Mouse (Mus musculus) CH12.LX (cell line): ENCODE measurements at regions not wholly inside any gene's neighbourhood (a gene's known extent, or its start where the extent isn't known, plus 50 kb on each side); places are given as distances from the start of the nearest gene placed in this dataset.

ENCODE experiments used
- DNase-seq: peaks from one replicate; pipeline ENCODE4 v3.0.0-alpha.2; 2013; ENCODE audit errors: extremely low read depth
- H3K27ac ChIP-seq: 2 replicates; pipeline ENCODE4 v1.5.1; 2012; ENCODE audit warnings: low read depth, mild to moderate bottlenecking, control low read depth, moderate library complexity; ENCODE audit not compliant: insufficient read depth
- H3K27me3 ChIP-seq: replicated peaks from 2 replicates; pipeline ENCODE3; 2012; ENCODE audit warnings: inconsistent platforms
- H3K36me3 ChIP-seq, 2 experiments: replicated peaks in 1 of 2; 2 replicates each; pipeline versions ENCODE3 to v1.6.1; 2012; ENCODE audit warnings: inconsistent platforms in 1 of 2, low read length in 1 of 2, mild to moderate bottlenecking in 1 of 2, mixed read lengths in 1 of 2, moderate library complexity in 1 of 2; ENCODE audit not compliant: control insufficient read depth in 1 of 2, insufficient read depth in 1 of 2
- H3K4me1 ChIP-seq, 2 experiments: 2 replicates each; pipeline ENCODE4 v1.6.1; 2012; ENCODE audit warnings: inconsistent platforms in 1 of 2, moderate library complexity in 1 of 2; ENCODE audit not compliant: insufficient read depth in 2 of 2, control insufficient read depth in 1 of 2
- H3K4me2 ChIP-seq: 2 replicates; pipeline ENCODE4 v1.6.1; 2012; ENCODE audit warnings: low read depth, mild to moderate bottlenecking, control low read depth; ENCODE audit not compliant: poor library complexity, insufficient read depth, severe bottlenecking
- H3K4me3 ChIP-seq, 3 experiments: fragments of 150-350 bp in 1 of 3; sonication (generic) in 1 of 3; replicated peaks in 1 of 3; 2 replicates each; pipeline versions ENCODE3 to v1.5.1; 2011 to 2012; ENCODE audit warnings: low read depth in 2 of 3, low read length in 2 of 3, mild to moderate bottlenecking in 2 of 3, moderate library complexity in 2 of 3, control low read depth in 1 of 3, improper control_type of control experiment in 1 of 3, inconsistent platforms in 1 of 3, mixed read lengths in 1 of 3; ENCODE audit not compliant: poor library complexity in 1 of 3
- H3K79me2 ChIP-seq: replicated peaks from 2 replicates; pipeline ENCODE4 v1.6.1; 2012; ENCODE audit warnings: mild to moderate bottlenecking, moderate library complexity; ENCODE audit not compliant: control insufficient read depth, poor library complexity, insufficient read depth, severe bottlenecking; ENCODE audit errors: extremely low read depth
- H3K9ac ChIP-seq: 2 replicates; pipeline ENCODE4 v1.6.1; 2012; ENCODE audit warnings: low read depth, mild to moderate bottlenecking, control low read depth, moderate library complexity; ENCODE audit not compliant: insufficient read depth
- H3K9me3 ChIP-seq: replicated peaks from 2 replicates; pipeline ENCODE3; 2012; ENCODE audit warnings: low read length, inconsistent platforms, mixed read lengths
- BHLHE40 ChIP-seq: IDR thresholded peaks from 2 replicates; pipeline ENCODE4 v1.6.1; 2011; ENCODE audit warnings: mild to moderate bottlenecking, low read depth, low read length, improper control_type of control experiment
- CHD1 ChIP-seq: IDR thresholded peaks from 2 replicates; pipeline ENCODE4 v1.6.1; 2012; ENCODE audit warnings: low read depth, low read length, improper control_type of control experiment, inconsistent platforms
- CTCF ChIP-seq, 2 experiments: IDR thresholded peaks in 1 of 2; conservative IDR thresholded peaks in 1 of 2; 2 replicates each; pipeline ENCODE4 v1.5.1; 2011 to 2012; ENCODE audit warnings: low read depth in 2 of 2, low read length in 2 of 2, improper control_type of control experiment in 1 of 2, inconsistent platforms in 1 of 2, mild to moderate bottlenecking in 1 of 2, moderate library complexity in 1 of 2
- ELF1 ChIP-seq: IDR thresholded peaks from 2 replicates; pipeline ENCODE4 v1.6.1; 2014; ENCODE audit warnings: low read depth, mild to moderate bottlenecking, inconsistent platforms, low read length, improper control_type of control experiment
- ETS1 ChIP-seq: conservative IDR thresholded peaks from 2 replicates; pipeline ENCODE4 v1.6.1; 2012; ENCODE audit warnings: low read depth, mild to moderate bottlenecking, inconsistent platforms, low read length, improper control_type of control experiment, moderate library complexity
- JUN ChIP-seq: IDR thresholded peaks from 2 replicates; pipeline ENCODE4 v1.6.1; 2011; ENCODE audit warnings: low read depth, mild to moderate bottlenecking, low read length, improper control_type of control experiment, moderate library complexity; ENCODE audit not compliant: insufficient read depth
- KAT2A ChIP-seq: IDR thresholded peaks from 2 replicates; pipeline ENCODE4 v1.6.1; 2012; ENCODE audit warnings: low read length, improper control_type of control experiment, inconsistent platforms; ENCODE audit not compliant: insufficient replicate concordance
- MAX ChIP-seq: IDR thresholded peaks from 2 replicates; pipeline ENCODE4 v1.6.1; 2011; ENCODE audit warnings: low read length, improper control_type of control experiment
- MEF2A ChIP-seq: IDR thresholded peaks from 2 replicates; pipeline ENCODE4 v1.6.1; 2014; ENCODE audit warnings: low read depth, mild to moderate bottlenecking, inconsistent platforms, low read length, improper control_type of control experiment, borderline replicate concordance
- MXI1 ChIP-seq: IDR thresholded peaks from 2 replicates; pipeline ENCODE4 v1.6.1; 2011; ENCODE audit warnings: mild to moderate bottlenecking, low read depth, low read length, improper control_type of control experiment
- MYC ChIP-seq: IDR thresholded peaks from 2 replicates; pipeline ENCODE4 v1.6.1; 2011; ENCODE audit warnings: low read depth, mild to moderate bottlenecking, improper control_type of control experiment, low read length
- NELFE ChIP-seq: IDR thresholded peaks from 2 replicates; pipeline ENCODE4 v1.6.1; 2011; ENCODE audit warnings: low read depth, low read length, improper control_type of control experiment
- NRF1 ChIP-seq: IDR thresholded peaks from 2 replicates; pipeline ENCODE4 v1.6.1; 2014; ENCODE audit warnings: low read depth, mild to moderate bottlenecking, inconsistent platforms, low read length, improper control_type of control experiment, moderate library complexity
- POLR2A ChIP-seq: IDR thresholded peaks from 2 replicates; pipeline ENCODE4 v1.6.1; 2011; ENCODE audit warnings: low read depth, mild to moderate bottlenecking, improper control_type of control experiment, low read length
- RAD21 ChIP-seq: IDR thresholded peaks from 2 replicates; pipeline ENCODE4 v1.6.1; 2011; ENCODE audit warnings: low read depth, mild to moderate bottlenecking, low read length, improper control_type of control experiment, moderate library complexity
- RCOR1 ChIP-seq: conservative IDR thresholded peaks from 2 replicates; pipeline ENCODE4 v1.6.1; 2012; ENCODE audit warnings: low read depth, mild to moderate bottlenecking, inconsistent platforms, low read length, improper control_type of control experiment
- SIN3A ChIP-seq: IDR thresholded peaks from 2 replicates; pipeline ENCODE4 v1.6.1; 2012; ENCODE audit warnings: low read length, improper control_type of control experiment, inconsistent platforms
- USF1 ChIP-seq: IDR thresholded peaks from 2 replicates; pipeline ENCODE4 v1.6.1; 2014; ENCODE audit warnings: low read depth, mild to moderate bottlenecking, inconsistent platforms, low read length, improper control_type of control experiment
- ZC3H11A ChIP-seq: IDR thresholded peaks from 2 replicates; pipeline ENCODE4 v1.6.1; 2012; ENCODE audit warnings: low read depth, mild to moderate bottlenecking, inconsistent platforms, low read length, improper control_type of control experiment
- ZKSCAN1 ChIP-seq: IDR thresholded peaks from 2 replicates; pipeline ENCODE4 v1.6.1; 2012; ENCODE audit warnings: low read depth, inconsistent platforms, low read length, improper control_type of control experiment, borderline replicate concordance
- ZMIZ1 ChIP-seq: IDR thresholded peaks from 2 replicates; pipeline ENCODE4 v1.6.1; 2012; ENCODE audit warnings: low read depth, mild to moderate bottlenecking, inconsistent platforms, low read length, improper control_type of control experiment
- ZNF384 ChIP-seq: IDR thresholded peaks from 2 replicates; pipeline ENCODE4 v1.6.1; 2012; ENCODE audit warnings: low read depth, low read length, improper control_type of control experiment, inconsistent platforms
- dilution Hi-C: fragments of 300-500 bp; cut with MboI; formaldehyde crosslinking; loops from 2 replicates; pipeline ENCODE4 v1.14.3; 2020; ENCODE audit warnings: low sequenced_read_pairs; ENCODE audit not compliant: extremely low pct_unique_long_range_greater_than_20kb, extremely low pct_ligation_motif_present
- in situ Hi-C: fragments of 300-500 bp; cut with MboI; formaldehyde crosslinking; loops from 3 replicates; pipeline ENCODE4 v1.14.3; 2019; ENCODE audit warnings: low sequenced_read_pairs, low pct_ligation_motif_present, low pct_unique_long_range_greater_than_20kb, mixed read lengths

- dilution Hi-C loops = no loop called here
- Histone ChIP-seq H3K4me3 (no peak overlapping the region), H3K9me3 (no peaks in the 10 kb centered on the region), H3K4me1 (no peaks in the 10 kb centered on the region), H3K79me2 (no peaks in the 10 kb centered on the region), H3K27ac (no peak overlapping the region), H3K4me2 (no peak overlapping the region), H3K36me3 (no peaks in the 10 kb centered on the region), H3K27me3 (no peaks in the 10 kb centered on the region), H3K9ac (no peak overlapping the region)
- no peak for DNase-seq
- no peak for TF ChIP-seq MYC
- TF ChIP-seq ZKSCAN1 = no peak
- no peak for TF ChIP-seq NELFE
- no peak for TF ChIP-seq ETS1
- no peak for TF ChIP-seq USF1
- TF ChIP-seq KAT2A = no peak
- no peak for TF ChIP-seq CHD1
- no peak for TF ChIP-seq RCOR1
- TF ChIP-seq ZMIZ1 = no peak
- TF ChIP-seq RAD21 = no peak
- no peak for TF ChIP-seq MAX
- TF ChIP-seq POLR2A = no peak
- no peak for TF ChIP-seq ZNF384
- TF ChIP-seq JUN = no peak
- TF ChIP-seq ZC3H11A = no peak
- in situ Hi-C loops = no loop called here
These were observed 810.4 kb downstream of the Ttll7 start for GRCm38 (mm10) chr3:147662572-147662971.

GRCm38 (mm10) chr3:147652849-147653248 is 800.7 kb downstream of the Ttll7 start:
- H3K27ac ChIP-seq = no peak overlapping the region
- no peak for TF ChIP-seq NRF1
- TF ChIP-seq SIN3A = no peak
- TF ChIP-seq POLR2A = no peak
- no peak for TF ChIP-seq USF1
- no peak for TF ChIP-seq BHLHE40
- TF ChIP-seq MXI1 = no peak
- no peak for TF ChIP-seq ELF1
- TF ChIP-seq MEF2A = no peak
- no peak for TF ChIP-seq MYC
- TF ChIP-seq CTCF (conservative IDR thresholded peaks at IDR 0.05 in 1 of 2, IDR thresholded peaks at IDR 0.05 in 1 of 2; ENCODE audit: low read depth in 2 of 2, low read length in 2 of 2) = no peak
- no peak for TF ChIP-seq ZMIZ1
- H3K36me3 ChIP-seq = no peaks in the 10 kb centered on the region
- H3K27me3 ChIP-seq = no peaks in the 10 kb centered on the region
- no peak overlapping the region for H3K9ac ChIP-seq
- no peak overlapping the region for H3K4me2 ChIP-seq
- H3K9me3 ChIP-seq = no peaks in the 10 kb centered on the region
- in situ Hi-C loops (no loop called here), dilution Hi-C loops (no loop called here)
- no peak overlapping the region for H3K4me3 ChIP-seq
- no peak for DNase-seq
- H3K79me2 ChIP-seq = no peaks in the 10 kb centered on the region
- H3K4me1 ChIP-seq = 0 out of 4 replicates have a peak, but pooled peaks cover 0 to 2% of the 10 kb centered on the region in 2 experiments
